Mouse (Mus musculus) thymus, postnatal 14 days (tissue): ENCODE data around the gene Fktn.
"Not testable (repeated sequence)": the region's sequence is repeated elsewhere in the genome, so short reads cannot be mapped to it uniquely, and the experiment has no call there.

Source experiments
- DNase-seq: peaks from one replicate; pipeline ENCODE4 v3.0.0; 2021

The Fktn gene

GRCm38 (mm10) chr4:53713704-53714050 lies at the start of gene Fktn:
Gene Fktn, plus strand, starts transcription at chr4:53713998.
- no peak for DNase-seq

GRCm38 (mm10) chr4:53682092-53682491 lies 31.7 kb upstream of the Fktn start:
- no peak for DNase-seq

- no peak for DNase-seq
Observed at GRCm38 (mm10) chr4:53688965-53689364, 24.8 kb upstream of the Fktn start.

DNA sequence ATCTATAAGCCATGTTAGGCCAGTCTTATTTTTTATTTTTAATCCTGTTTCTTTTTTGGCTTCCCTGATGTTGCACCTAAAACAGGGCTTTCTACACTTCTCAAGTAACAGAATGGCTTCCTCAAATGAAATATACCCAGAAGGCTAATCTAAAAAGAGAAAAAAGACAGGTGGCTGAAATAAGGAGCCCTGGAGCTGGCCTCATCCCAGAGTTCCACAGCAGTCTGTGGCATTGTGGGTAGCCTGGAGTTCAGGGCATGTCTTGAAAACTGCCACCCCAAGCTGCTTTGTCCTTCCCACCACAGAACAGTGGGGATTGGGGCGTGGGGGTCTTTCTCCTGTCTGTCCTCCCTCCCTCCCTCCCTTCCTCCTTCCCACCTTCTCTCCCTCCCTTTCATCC lies 22.4 kb upstream of the Fktn start:
- DNase-seq, result no peak

DNA sequence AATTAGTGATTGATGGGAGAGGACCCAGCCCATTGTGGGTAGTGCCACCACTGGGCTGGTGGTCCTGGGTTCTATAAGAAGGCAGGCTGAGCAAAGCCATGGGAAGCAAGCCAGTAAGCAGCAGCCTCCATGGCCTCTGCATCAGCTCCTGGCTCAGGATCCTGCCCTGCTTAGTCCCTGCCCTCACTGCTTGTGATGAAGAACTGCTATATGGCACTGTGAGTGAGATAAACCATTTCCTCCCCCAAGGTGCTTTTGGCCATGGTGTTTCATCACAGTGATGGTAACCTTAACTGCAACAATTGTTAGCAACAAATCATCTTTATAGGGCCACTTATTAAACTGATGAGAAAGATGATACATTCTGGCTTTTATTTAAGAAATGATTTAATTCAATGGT lies 4.6 kb upstream of the Fktn start:
- not testable (repeated sequence) for DNase-seq

DNA sequence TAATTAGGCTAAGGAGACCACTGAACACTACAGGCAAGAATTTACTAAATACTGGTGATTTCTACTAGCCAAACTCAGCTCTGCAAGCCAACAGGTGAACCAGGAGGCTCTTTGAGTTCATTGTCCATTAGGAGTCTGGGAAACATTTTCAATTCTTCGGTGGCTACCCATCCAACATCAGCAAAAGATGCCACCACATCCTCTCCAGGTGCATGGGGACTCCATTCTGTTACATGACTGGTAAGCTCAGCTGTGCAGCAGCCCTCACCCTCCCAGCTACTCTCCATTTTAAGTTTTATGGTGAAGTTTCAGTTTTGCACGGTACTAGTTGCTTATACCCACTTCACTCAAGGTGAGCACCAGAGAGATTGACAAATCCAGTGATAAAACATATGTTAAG lies 3.8 kb upstream of the Fktn start:
- DNase-seq, result no peak

GRCm38 (mm10) chr4:53710555-53711328 lies 3.1 kb upstream of the Fktn start:
- DNase-seq, result no peak

DNA sequence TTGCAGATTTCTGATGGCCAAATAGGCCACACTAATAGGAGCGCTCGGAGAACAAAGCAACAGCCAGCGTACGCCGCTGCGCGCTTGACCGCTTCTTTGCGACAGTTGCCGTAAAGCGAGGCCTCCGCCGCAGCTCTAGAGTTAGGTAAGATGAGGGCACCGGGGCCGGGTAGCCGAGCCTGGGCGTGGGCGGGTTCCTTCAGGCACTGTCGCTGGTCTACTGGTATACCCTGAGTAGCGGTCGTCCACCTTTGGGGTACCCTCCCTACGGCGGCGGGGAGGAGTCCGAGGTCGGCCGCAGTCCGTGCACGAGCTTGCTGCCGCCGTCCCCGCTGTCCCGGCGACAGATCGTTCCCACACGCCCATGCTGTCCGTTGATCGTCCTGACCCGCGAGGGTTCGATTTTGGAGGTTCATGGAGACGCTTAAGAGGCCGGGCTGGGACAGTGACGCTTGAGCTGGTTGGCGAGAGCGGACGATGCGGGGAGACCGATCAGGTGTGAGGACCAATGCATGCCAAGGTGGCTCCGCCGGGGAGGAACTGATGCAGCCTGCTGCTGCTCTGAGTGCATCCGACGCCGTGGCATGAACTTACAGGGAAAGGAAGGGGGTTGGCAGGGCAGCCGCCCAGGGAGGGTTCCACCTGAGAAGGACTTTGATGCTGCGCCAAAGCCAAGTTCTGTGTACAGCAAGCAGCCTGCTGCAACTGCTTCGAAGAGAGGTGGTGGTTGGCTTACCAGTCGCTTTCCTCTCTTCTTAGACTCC lies 435 bp downstream of the Fktn start:
- DNase-seq, result peak; percentile 88

- peak; percentile 31 for DNase-seq
Observed at GRCm38 (mm10) chr4:53715977-53716376, 2.2 kb downstream of the Fktn start.

GRCm38 (mm10) chr4:53717546-53717945 lies 3.7 kb downstream of the Fktn start:
- DNase-seq, result no peak

DNA sequence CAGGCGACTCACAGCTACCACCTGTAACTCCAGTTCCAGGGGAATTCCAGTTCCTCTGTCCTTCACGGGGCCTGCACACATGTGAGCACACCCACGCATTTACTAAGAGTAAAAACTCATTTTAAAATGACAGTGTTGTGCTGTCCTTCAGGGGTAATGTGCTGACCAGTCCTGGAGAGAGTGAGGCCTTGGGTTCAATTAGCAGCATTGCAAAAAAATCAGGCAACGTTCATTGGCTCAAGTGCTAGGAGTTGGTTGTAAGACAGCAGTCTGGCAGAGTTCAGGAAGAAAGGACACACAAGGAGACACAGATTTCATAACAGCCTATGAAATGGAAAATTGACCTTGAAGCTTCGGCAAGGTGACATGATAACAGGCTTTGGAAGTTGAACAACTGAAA lies 4.5 kb downstream of the Fktn start:
- DNase-seq, result no peak

GRCm38 (mm10) chr4:53722506-53722905 lies 8.7 kb downstream of the Fktn start:
- no peak for DNase-seq

DNA sequence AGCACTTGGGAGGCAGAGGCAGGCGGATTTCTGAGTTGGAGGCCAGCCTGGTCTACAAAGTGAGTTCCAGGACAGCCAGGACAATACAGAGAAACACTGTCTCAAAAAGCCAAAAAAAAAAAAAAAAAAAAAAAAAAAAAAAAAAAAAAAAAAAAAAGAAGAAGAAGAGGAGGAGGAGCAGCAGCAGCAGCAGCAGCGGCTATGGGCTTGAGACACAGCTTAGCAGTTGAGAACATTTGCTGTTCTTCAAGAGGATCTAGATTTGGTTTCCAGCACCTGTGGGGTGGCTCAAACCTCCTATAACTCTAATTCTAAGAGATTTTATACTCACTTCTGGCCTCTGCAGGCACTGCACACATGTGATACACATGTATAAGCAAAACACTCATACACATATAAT lies 12.3 kb downstream of the Fktn start:
- not testable (repeated sequence) for DNase-seq

DNA sequence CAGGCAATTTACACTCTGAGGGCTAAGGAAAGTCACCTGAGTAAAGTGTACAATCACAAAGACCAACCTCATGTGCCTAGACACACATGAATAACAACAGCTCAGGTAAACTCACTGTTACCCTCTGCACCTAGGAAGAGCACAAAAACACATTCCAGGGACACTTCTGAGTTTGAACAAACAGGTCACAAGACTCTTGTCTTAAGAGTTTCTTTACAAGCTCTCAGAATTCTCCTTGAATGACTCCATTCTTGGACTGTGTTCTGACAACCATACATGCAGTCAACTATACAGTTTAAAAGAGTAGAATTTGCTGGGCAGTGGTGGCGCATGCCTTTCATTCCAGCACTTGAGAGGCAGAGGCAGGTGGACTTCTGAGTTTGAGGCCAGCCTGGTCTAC lies 14.3 kb downstream of the Fktn start:
- DNase-seq, result no peak

- DNase-seq, result peak; percentile 42
Observed at GRCm38 (mm10) chr4:53738956-53739616, 25.3 kb downstream of the Fktn start.

GRCm38 (mm10) chr4:53749831-53750230 lies 36.0 kb downstream of the Fktn start:
- no peak for DNase-seq

DNA sequence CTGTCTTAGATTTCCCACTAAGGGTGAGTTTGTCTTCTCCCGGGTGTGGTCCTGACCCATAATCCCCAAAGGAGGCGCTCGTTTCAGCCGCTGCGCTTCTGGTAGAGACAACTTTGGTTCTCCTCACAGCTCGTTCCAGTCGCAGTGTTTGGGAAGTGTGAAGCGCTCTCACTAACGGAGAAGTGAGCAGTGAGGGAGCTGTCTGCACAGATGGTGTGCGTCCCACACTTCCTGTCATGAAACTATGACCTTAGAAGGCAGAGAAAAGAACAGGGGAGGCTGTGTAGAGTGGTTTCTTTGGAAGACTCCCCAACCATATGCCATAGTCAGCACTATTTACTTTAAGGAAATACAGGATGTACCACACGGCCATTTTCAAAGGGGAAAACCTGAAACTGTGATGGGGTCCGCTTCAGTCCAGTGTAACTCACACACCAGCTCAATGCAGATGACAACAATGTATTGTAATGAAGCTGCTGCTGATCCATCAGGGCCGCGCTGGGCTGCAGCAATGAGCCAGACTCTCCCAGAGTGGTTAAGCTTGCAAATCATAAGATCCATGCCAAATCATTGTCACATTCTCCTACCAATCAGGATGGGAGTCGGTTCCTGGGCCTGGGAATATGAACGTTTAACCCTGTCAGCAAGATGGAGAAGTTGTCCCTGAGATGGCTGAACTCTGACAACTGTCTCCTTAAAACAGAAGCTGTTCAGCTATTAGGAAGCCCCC lies 36.8 kb downstream of the Fktn start:
- DNase-seq, result no peak

- DNase-seq, result no peak
Observed at GRCm38 (mm10) chr4:53757030-53757429, 43.2 kb downstream of the Fktn start.

GRCm38 (mm10) chr4:53758764-53759163 lies 45.0 kb downstream of the Fktn start:
- DNase-seq, result no peak

DNA sequence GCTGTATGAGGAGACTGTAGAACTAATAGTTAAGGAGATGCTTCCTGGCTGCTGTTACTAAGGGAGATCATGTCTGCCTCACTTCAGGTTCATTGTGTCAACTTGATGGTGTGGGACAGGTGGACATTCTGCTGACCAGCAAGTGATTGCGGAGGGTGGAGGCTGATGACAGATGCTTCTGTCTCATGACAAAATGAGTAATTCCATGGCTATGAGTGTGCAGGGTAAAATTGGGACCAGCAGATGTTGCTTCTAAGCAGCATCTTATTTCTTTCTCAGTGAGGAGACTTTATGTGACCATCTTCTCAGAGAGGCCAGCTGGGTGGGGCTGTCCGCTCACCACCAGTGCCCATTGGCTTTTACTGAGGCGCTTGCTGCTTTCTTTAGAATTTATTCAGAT lies 45.9 kb downstream of the Fktn start:
- no peak for DNase-seq

DNA sequence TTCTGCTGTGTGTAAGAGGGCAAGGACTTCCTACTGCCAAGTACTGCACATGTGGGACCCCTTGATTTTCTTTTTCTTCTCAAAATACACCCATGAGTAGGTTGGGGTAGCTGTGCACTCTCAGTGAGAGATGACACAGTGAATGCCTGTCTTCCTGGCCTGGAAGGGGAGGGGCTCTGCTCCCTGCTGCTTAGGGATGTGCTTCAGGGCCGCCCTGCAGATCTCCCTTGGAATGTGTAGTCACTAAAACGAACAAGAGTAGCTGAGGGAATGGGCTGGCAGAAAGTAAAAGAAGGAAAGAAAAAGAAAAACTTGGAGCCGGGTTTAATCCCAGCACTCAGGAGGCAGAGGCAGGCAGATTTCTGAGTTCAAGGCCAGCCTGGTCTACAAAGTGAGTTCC lies 48.7 kb downstream of the Fktn start:
- DNase-seq, result no peak

GRCm38 (mm10) chr4:53770958-53771735 lies 57.3 kb downstream of the Fktn start:
- no peak for DNase-seq
